Mouse (Mus musculus): ENCODE results near the gene Apoe. TPM values are rescaled to one million over a fixed set of nuclear protein-coding genes. Genes with fewer than 3 reads are reported as not detected.

Gene Apoe
- polyA plus RNA-seq, 1 experiment, result 939 TPM

DNA sequence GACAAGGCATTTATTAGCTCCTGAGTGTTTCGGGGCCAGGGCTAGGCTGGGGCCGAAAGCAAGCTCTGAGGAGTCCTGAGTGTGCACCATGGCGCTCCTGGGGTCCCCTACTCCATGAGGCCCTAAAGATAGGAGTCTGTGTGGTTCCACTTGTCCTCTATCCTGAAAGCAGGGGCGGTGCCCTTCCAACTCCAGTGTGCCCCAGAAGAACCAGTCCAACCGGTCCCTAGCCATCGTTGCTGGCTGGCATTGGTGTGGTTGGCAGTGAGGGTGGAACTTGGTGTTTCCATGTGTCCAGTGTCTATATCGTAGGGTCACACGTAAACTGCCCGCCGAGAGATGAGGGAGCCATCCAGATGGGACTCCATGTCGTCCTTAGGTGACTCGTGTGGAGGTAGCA lies 25.2 kb upstream of the Apoe start:
- DNase-seq, result peak; percentile 68
- WGBS, result 72% methylated on average over 12 of the region's 12 CpGs
- TF ChIP-seq CTCF (conservative IDR thresholded peaks at IDR 0.05; ENCODE audit: insufficient read depth, insufficient read length, low read depth, low read length) (no peak), POLR2A (IDR thresholded peaks at IDR 0.05; ENCODE audit: low read depth, low read length) (no peak)

DNA sequence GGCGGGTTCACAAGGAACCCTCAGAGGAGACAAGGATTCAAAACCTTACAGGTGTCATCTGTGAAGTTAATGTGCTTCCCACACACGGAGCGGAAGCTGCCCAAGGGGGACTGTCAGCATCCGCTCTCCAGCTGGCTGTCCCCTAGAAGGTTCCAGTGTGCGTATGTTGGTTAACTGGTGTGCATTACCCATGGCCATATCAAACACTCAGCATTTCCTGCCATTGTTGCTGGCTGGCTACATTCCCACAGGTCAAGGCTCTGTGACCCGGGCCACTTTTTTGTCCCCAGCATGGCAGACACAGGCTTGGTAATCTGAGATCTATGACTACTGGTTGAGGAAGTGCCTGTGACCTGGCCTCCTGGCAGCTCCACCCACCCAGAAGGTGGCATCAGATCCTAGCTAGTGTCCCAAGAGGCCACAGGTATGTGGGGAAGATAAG lies 23.8 kb upstream of the Apoe start:
- Histone ChIP-seq H3K4me1 (ENCODE audit: control insufficient read depth, insufficient read depth, low read length) (no peaks in the 10 kb centered on the region), H3K36me3 (ENCODE audit: control insufficient read depth, insufficient read depth, low read length) (no peaks in the 10 kb centered on the region), H3K27me3 (replicated peaks; ENCODE audit: control insufficient read depth, insufficient read depth, low read length) (no peaks in the 10 kb centered on the region), H3K27ac (ENCODE audit: insufficient read depth, low read depth, low read length) (peak overlapping the region; percentile 29), H3K4me3 (ENCODE audit: insufficient read depth, low read depth, low read length) (no peak overlapping the region)
- WGBS, result 67% methylated on average over 6 of the region's 6 CpGs
- TF ChIP-seq POLR2A (IDR thresholded peaks at IDR 0.05; ENCODE audit: low read depth, low read length) (no peak), CTCF (conservative IDR thresholded peaks at IDR 0.05; ENCODE audit: insufficient read depth, insufficient read length, low read depth, low read length) (no peak)
- peak; percentile 87 for DNase-seq

More for the DNA sequence above, 25.2 kb upstream of the Apoe start:
- peak overlapping the region; percentile 40; the same call in 1 of the 2 replicates for H3K27ac ChIP-seq (ENCODE audit: insufficient read depth, low read depth, low read length)
- H3K27me3 ChIP-seq (replicated peaks; ENCODE audit: control insufficient read depth, insufficient read depth, low read length), result no peaks in the 10 kb centered on the region
- H3K4me3 ChIP-seq (ENCODE audit: insufficient read depth, low read depth, low read length), result no peak overlapping the region
- H3K4me1 ChIP-seq (ENCODE audit: control insufficient read depth, insufficient read depth, low read length), result no peaks in the 10 kb centered on the region
- H3K36me3 ChIP-seq (ENCODE audit: control insufficient read depth, insufficient read depth, low read length), result no peaks in the 10 kb centered on the region

GRCm38 (mm10) chr7:19719200-19719599 lies 20.2 kb upstream of the Apoe start:
- Histone ChIP-seq H3K4me3 (ENCODE audit: insufficient read depth, low read depth, low read length) (no peak overlapping the region), H3K36me3 (ENCODE audit: control insufficient read depth, insufficient read depth, low read length) (no peaks in the 10 kb centered on the region)

DNA sequence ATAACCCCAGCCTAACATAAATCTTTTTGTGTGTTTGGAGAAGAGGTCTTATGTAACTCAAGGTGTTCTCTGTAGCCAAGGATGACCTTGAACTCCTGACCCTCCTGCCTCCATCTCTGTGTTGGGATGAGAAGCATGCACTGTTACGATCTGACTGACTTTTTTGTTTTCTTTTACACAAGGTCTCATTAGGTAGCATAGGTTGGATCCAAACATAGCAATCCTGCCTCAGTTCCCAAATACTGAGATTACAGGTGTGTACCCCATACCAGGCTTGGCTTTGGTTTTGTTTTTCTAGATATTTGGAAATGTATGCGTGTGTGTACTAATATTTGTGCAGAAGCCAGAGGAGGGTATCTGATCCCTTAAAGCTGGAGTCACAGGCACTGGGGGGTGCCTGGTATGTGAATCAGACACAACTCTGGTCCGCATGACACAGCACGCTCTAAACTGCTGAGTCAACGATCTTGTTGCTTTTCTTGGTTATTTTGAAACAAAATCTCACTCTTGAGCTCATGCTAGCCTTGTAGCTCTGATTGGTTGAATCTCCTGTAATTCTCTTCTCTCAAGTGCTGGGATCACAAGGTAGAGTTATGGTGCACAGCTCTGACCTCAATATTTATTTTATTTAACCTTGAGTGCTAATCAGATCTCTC lies 19.4 kb upstream of the Apoe start:
- Histone ChIP-seq H3K4me1 (ENCODE audit: control insufficient read depth, insufficient read depth, low read length) (no peaks in the 10 kb centered on the region; the same call in 1 of the 2 replicates), H3K36me3 (ENCODE audit: control insufficient read depth, insufficient read depth, low read length) (no peaks in the 10 kb centered on the region), H3K27ac (ENCODE audit: insufficient read depth, low read depth, low read length) (no peak overlapping the region), H3K27me3 (replicated peaks; ENCODE audit: control insufficient read depth, insufficient read depth, low read length) (no peaks in the 10 kb centered on the region), H3K4me3 (ENCODE audit: insufficient read depth, low read depth, low read length) (no peak overlapping the region)
- WGBS, result 75% methylated on average over 5 of the region's 5 CpGs
- DNase-seq, result no peak
- TF ChIP-seq CTCF (conservative IDR thresholded peaks at IDR 0.05; ENCODE audit: insufficient read depth, insufficient read length, low read depth, low read length) (no peak), POLR2A (IDR thresholded peaks at IDR 0.05; ENCODE audit: low read depth, low read length) (no peak)

More at GRCm38 (mm10) chr7:19719200-19719599, 20.2 kb upstream of the Apoe start:
- Histone ChIP-seq H3K27me3 (replicated peaks; ENCODE audit: control insufficient read depth, insufficient read depth, low read length) (no peaks in the 10 kb centered on the region), H3K4me1 (ENCODE audit: control insufficient read depth, insufficient read depth, low read length) (no peaks in the 10 kb centered on the region; the same call in 1 of the 2 replicates), H3K27ac (ENCODE audit: insufficient read depth, low read depth, low read length) (no peak overlapping the region)
- WGBS, result 94% methylated on average over 4 of the region's 4 CpGs
- DNase-seq, result no peak
- TF ChIP-seq POLR2A (IDR thresholded peaks at IDR 0.05; ENCODE audit: low read depth, low read length), result no peak
- TF ChIP-seq CTCF (conservative IDR thresholded peaks at IDR 0.05; ENCODE audit: insufficient read depth, insufficient read length, low read depth, low read length), result no peak

GRCm38 (mm10) chr7:19717346-19717745 lies 18.4 kb upstream of the Apoe start:
- TF ChIP-seq CTCF (conservative IDR thresholded peaks at IDR 0.05; ENCODE audit: insufficient read depth, insufficient read length, low read depth, low read length), result no peak
- no peak for TF ChIP-seq POLR2A (IDR thresholded peaks at IDR 0.05; ENCODE audit: low read depth, low read length)
- Histone ChIP-seq H3K4me3 (ENCODE audit: insufficient read depth, low read depth, low read length) (no peak overlapping the region), H3K4me1 (ENCODE audit: control insufficient read depth, insufficient read depth, low read length) (no peaks in the 10 kb centered on the region; the same call in 1 of the 2 replicates), H3K27me3 (replicated peaks; ENCODE audit: control insufficient read depth, insufficient read depth, low read length) (no peaks in the 10 kb centered on the region), H3K27ac (ENCODE audit: insufficient read depth, low read depth, low read length) (no peak overlapping the region), H3K36me3 (ENCODE audit: control insufficient read depth, insufficient read depth, low read length) (no peaks in the 10 kb centered on the region)
- no peak for DNase-seq
- 85% methylated on average over 4 of the region's 4 CpGs for WGBS

DNA sequence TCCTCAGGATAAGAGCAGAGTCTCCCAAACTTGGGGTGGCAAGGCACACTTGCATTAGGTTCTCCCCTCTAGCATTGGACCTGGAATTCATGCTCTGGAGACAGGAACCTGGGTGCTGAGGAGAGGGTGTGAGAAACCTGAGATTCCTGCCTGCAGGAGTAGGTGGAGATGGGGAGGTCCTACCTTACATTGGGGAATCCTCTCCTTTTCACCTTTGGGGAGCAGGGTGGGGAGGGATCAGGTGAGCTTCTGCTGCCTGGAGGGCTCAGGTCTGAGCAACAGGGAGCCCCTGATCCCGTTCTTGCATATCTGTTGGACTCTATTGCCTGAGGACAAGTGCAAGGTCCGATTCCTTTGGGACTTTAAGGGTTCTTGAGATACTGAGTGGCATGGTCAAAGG lies 17.8 kb upstream of the Apoe start:
- H3K4me3 ChIP-seq (ENCODE audit: insufficient read depth, low read depth, low read length), result no peak overlapping the region
- no peaks in the 10 kb centered on the region for H3K27me3 ChIP-seq (replicated peaks; ENCODE audit: control insufficient read depth, insufficient read depth, low read length)
- no peaks in the 10 kb centered on the region; the same call in 1 of the 2 replicates for H3K4me1 ChIP-seq (ENCODE audit: control insufficient read depth, insufficient read depth, low read length)
- H3K27ac ChIP-seq (ENCODE audit: insufficient read depth, low read depth, low read length), result no peak overlapping the region
- TF ChIP-seq POLR2A (IDR thresholded peaks at IDR 0.05; ENCODE audit: low read depth, low read length), result no peak
- TF ChIP-seq CTCF (conservative IDR thresholded peaks at IDR 0.05; ENCODE audit: insufficient read depth, insufficient read length, low read depth, low read length), result no peak
- H3K36me3 ChIP-seq (ENCODE audit: control insufficient read depth, insufficient read depth, low read length), result no peaks in the 10 kb centered on the region
- WGBS, result 85% methylated on average over 2 of the region's 2 CpGs
- no peak for DNase-seq

GRCm38 (mm10) chr7:19716055-19716682 lies 17.2 kb upstream of the Apoe start:
- WGBS, result 5% methylated on average over 18 of the region's 18 CpGs
- Histone ChIP-seq H3K4me3 (ENCODE audit: insufficient read depth, low read depth, low read length) (peak overlapping the region; percentile 46), H3K36me3 (ENCODE audit: control insufficient read depth, insufficient read depth, low read length) (no peaks in the 10 kb centered on the region), H3K4me1 (ENCODE audit: control insufficient read depth, insufficient read depth, low read length) (no peaks in the 10 kb centered on the region; the same call in 1 of the 2 replicates), H3K27me3 (replicated peaks; ENCODE audit: control insufficient read depth, insufficient read depth, low read length) (no peaks in the 10 kb centered on the region), H3K27ac (ENCODE audit: insufficient read depth, low read depth, low read length) (peak overlapping the region; percentile 79)
- TF ChIP-seq CTCF (conservative IDR thresholded peaks at IDR 0.05; ENCODE audit: insufficient read depth, insufficient read length, low read depth, low read length) (no peak), POLR2A (IDR thresholded peaks at IDR 0.05; ENCODE audit: low read depth, low read length) (no peak)
- DNase-seq, result no peak

All from kidney, adult 2 months (tissue).